Mouse (Mus musculus): ENCODE data around the gene Tacr3.
A peak's percentile ranks its signal among the peaks of the same experiment; 100 is the strongest.

The Tacr3 gene

DNA sequence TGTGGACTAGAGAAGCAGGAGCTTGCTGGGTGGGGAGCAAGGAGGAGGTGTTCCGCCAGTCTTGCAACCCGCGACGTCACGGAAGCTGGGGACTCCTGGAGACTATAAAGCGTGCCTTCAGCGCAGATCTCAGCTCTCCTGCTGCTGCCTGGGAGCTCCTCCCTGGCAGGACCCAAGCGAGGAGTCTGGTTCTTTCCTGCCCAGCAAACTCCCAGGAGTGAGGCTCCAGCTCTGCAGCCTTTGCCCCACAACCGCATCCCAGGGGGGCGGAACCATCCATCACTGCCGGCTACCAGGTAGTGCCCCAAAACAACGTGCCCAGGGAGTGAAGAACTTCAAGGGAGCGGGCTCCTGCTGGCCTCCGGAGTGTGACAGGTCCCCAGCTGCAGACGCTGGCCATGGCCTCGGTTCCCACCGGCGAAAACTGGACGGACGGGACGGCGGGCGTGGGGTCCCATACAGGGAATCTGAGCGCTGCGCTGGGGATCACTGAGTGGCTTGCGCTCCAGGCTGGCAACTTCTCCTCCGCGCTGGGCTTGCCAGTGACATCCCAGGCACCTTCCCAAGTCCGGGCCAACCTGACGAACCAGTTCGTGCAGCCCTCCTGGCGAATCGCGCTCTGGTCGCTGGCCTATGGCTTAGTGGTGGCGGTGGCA, at the start of gene Tacr3:
Gene Tacr3, plus strand, starts transcription at position 133 of the 656 bp plus-strand sequence.
- peak; percentile 5 for DNase-seq (ENCODE audit: low read depth, low spot score)

DNA sequence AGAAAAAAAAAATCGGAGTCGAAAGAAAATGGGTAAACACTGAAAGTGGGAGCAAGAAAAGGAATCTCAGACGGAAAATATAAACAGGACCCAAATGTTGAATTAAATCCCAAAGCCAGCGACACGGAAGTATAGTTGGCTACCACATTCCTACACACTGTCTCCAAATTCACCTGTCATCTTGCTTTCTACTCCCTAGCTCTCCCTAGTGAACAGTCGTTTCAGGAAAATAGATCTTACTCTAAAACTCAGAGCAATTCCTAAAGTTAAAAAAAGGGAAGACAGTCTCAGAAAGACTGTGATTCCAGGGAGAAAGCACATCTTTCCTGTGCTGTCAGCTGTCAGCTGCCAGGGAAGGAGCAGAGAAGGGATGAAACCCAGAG, 324 bp upstream of the Tacr3 start:
- no peak for DNase-seq (ENCODE audit: low read depth, low spot score)

DNA sequence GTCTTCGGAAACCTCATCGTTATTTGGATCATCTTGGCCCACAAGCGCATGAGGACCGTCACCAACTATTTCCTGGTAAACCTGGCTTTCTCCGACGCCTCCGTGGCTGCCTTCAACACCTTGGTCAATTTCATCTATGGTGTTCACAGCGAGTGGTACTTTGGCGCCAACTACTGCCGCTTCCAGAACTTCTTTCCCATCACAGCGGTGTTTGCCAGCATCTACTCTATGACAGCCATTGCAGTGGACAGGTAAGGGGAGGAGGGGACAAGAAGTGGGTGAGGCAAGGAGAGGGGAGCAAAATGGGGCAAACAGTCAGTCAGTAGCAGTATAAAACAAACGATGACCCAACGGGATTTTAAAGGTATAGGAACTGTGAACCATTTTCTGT, 719 bp downstream of the Tacr3 start:
- DNase-seq (ENCODE audit: low read depth, low spot score), result no peak

DNA sequence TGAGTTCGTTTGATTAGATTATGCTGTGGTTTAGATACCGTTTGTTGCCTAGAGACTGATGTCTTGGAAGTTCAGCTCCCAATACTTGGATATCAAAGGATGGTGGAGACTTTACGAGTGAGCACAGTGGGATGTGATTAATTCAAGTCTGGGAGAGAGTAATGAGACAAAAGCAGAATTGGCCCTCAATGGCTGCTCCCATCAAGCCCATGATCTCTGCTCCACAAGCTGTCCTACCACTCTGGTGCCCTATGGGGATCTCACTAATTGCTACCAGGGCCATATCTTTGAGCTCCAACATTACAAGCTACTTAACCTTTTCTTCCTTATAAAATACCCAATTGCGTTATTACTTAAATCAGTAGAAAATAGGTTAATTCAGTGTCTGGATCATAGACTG, 22.5 kb downstream of the Tacr3 start:
- no peak for DNase-seq (ENCODE audit: low read depth, low spot score)

DNA sequence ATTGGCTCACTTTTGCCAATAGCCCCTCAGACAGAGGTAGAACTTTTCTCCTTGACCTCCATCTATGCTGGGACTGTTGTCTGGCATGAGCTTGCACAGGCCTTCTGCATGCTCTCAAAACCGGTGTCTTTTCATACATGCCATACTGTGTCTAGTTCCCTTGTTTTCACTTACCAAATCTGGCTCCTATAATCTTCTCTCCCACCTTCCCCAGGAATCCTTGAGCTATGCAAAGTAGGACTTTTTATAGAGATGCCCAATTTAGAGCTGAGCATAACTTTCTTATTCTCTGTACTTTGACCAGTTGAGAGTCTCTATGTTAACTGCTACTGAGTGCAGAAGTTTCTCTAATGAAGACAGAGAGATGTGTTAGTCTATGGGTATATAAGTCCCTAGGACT, 48.9 kb downstream of the Tacr3 start:
- DNase-seq (ENCODE audit: low read depth, low spot score), result no peak

DNA sequence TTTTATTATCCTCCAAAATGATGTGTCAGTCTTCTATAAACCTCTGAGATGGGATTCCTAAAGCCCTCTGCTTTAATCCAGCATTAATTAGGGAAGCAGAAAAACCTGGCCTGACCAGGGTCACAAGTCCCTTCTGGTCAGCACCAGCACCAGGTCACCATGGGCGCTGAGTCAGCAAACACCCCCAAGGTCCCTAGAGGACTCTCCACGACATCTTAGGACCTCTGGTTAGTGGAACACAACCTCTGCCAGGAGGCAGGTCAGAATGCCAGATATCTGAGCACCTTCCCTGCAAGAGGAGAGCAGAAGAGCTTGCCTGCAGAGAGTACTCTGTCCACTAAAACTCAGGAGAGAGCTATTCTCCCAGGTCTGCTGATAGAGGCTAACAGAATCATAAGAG, 67.0 kb downstream of the Tacr3 start:
- DNase-seq (ENCODE audit: low read depth, low spot score), result no peak

DNA sequence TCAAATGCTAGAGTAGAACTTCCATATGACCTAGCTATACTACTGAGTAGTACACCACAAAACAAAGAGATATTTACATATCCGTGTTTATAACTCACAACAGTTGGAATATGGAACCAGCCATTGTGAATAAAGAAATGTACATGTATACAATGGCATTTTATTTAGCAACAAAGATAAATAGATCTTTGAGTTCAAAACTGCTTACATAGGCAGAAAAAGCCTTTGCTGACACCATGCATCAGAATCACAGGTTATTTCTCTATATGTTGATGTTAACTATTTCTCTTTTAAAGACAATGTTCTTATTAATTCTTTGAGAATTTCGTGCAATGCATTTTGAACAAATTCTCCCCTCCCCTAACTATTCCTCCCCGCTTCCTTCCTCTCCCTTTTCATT, 80.1 kb downstream of the Tacr3 start:
- DNase-seq (ENCODE audit: low read depth, low spot score), result no peak

DNA sequence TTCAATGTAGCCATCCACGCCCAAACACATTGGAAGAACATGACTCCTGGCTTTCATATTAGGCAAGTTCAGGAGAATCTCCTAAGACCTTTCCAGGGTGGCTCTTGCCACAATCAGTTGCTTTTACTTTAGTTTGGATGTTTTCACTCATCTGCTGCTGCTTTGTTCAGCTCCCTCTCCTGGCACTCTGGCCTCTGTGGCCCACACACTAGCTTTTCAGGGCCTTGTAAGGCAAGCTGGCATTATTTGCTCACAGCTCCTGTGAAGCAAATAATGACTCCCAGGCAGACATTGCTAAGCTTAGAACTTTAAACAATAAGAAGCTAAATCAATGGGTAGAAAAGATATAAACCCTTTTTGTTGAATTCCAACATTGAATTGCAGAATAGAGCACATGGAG, 105.9 kb downstream of the Tacr3 start:
- no peak for DNase-seq (ENCODE audit: low read depth, low spot score)

DNA sequence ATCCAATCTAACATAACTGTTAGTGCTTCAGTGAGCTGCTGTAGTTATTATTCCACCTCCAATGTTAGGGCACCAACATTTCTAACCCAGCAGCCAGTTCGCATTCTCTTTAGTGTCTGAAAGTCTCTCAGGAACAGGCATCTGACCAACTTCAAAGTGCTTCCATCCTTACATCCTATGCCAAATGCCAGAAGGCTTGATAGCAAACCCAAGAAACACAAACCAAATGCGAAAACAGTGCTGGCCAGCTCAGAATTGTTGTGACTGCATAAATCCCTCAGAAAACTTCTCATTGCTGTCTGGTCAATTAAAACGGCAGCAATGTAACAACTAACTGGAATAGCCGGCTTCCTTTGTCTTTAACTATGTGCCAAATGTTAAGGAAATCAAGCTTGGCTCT, 106.7 kb downstream of the Tacr3 start:
- no peak for DNase-seq (ENCODE audit: low read depth, low spot score)

DNA sequence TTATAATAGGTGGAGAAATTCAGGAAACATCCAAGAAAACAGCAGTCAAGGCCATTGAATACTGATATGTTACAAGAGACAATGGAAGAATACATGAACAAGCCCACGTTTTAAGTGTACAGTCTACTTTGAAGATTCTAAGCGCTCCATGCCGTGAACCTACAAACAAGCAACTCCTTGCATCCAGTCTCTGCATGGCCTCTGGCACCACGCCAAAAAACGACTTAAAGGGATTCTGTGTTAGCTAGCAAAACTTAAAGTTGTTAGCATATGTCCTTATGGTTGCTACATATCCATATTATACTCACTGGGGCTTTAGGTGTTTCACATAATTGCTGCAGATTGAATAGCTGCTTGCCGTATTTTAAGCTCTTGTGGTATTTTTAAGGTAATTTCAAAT, 134.7 kb downstream of the Tacr3 start:
- DNase-seq (ENCODE audit: low read depth, low spot score), result no peak

DNA sequence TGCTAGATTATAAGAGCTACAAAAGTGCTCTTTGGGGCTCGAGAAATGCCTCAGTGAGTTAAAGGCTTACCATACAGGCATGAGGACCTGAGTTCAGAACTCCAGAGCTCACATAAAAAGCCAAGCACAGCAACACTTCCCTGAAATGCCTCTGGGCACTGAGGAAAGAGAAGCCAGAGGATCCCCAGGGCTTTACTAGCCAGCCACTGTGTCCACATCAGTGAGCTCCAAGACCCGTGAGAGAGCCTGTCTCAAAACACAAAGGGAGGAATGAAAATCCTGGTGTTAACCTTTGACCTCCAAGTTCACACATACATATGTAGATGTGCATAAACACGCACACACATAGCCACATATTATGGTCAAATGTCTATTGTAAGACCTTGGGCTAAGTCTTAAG, 150.1 kb downstream of the Tacr3 start:
- no peak for DNase-seq (ENCODE audit: low read depth, low spot score)

DNA sequence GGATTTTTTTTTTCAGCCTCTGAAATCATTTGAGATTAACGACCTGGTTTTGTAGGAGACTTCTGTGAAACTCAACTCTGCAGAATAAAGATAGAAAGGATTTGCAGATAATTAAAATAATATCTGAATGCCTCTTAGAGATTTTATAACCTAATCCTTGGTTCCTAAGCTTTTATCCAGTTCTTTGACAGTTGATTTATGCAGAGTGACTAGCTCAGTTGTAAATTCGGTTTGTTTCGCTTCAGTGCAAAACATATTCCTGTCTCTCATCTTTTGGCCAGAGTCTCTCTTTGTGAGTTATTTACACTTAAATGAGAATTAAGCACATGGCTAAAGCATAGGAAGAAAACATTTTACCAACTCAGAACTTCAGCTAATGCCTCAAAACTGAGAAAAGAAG, 151.3 kb downstream of the Tacr3 start:
- DNase-seq (ENCODE audit: low read depth, low spot score), result no peak

All from embryo, embryonic 11.5 days (tissue).